8 mouse cellular contexts compared by ENCODE assay signal in genomic region chr13:37433730-37434129, GRCm38 (mm10).
DNase-seq lines count a peak whose midpoint lies in the region; ATAC-seq and TF ChIP-seq lines count a peak whose summit lies in the region.

No protein-coding gene starts in this region.

- no peak for ATAC-seq in heart, embryonic 13.5 days (ENCODE audit: extremely low read depth, insufficient number of reproducible peaks, low FRiP score, low TSS enrichment)
- peak; percentile 8; the same call in 1 of the 2 replicates for ATAC-seq in lung, embryonic 15.5 days (ENCODE audit: borderline replicate concordance, extremely low read depth, low FRiP score, low TSS enrichment)
- ATAC-seq in limb, embryonic 13.5 days (ENCODE audit: low FRiP score, low read depth), result no peak
- no peak for ATAC-seq in stomach, embryonic 14.5 days (ENCODE audit: insufficient number of reproducible peaks, insufficient read depth, low FRiP score, low read depth)

- H3K27ac ChIP-seq in heart, embryonic 13.5 days (replicated peaks), result no peak overlapping the region
- H3K27ac ChIP-seq in lung, embryonic 15.5 days, result no peak overlapping the region
- H3K27ac ChIP-seq in limb, embryonic 13.5 days, result no peak overlapping the region
- no peak overlapping the region for H3K27ac ChIP-seq in stomach, embryonic 14.5 days (ENCODE audit: low read length)

- no peak for DNase-seq in heart, adult 18-20 months
- no peak for DNase-seq in lung, adult 2 months
- DNase-seq in urinary bladder, postnatal 4 days (ENCODE audit: low spot score in 2 of 2), result no peak
- no peak for DNase-seq in left cerebral cortex, postnatal 4 days

- H3K27me3 ChIP-seq in heart, embryonic 13.5 days (replicated peaks), result peaks cover 23% of the 10 kb centered on the region
- no peaks in the 10 kb centered on the region for H3K27me3 ChIP-seq in lung, embryonic 15.5 days
- H3K27me3 ChIP-seq in limb, embryonic 13.5 days, result peaks cover 35% of the 10 kb centered on the region
- no peaks in the 10 kb centered on the region; the same call in 1 of the 2 replicates for H3K27me3 ChIP-seq in stomach, embryonic 14.5 days (ENCODE audit: control insufficient read depth, insufficient read depth, low read length)

- no peak for TF ChIP-seq CTCF in lung, adult 2 months (IDR thresholded peaks at IDR 0.05; ENCODE audit: insufficient read depth, low read length)

- WGBS in heart, embryonic 13.5 days, result 7% methylated on average over 3 of the region's 3 CpGs
- WGBS in lung, embryonic 15.5 days, result 10% methylated on average over 3 of the region's 3 CpGs
- 5% methylated on average over 3 of the region's 3 CpGs for WGBS in lung, adult 2 months
- 13% methylated on average over 3 of the region's 3 CpGs for WGBS in limb, embryonic 13.5 days
- WGBS in stomach, embryonic 14.5 days, result 8% methylated on average over 3 of the region's 3 CpGs

- peak overlapping the region; percentile 55; the same call in 1 of the 2 replicates for H3K4me3 ChIP-seq in heart, embryonic 13.5 days
- H3K4me3 ChIP-seq in lung, embryonic 15.5 days, result no peak overlapping the region
- H3K4me3 ChIP-seq in lung, adult 2 months (replicated peaks; ENCODE audit: extremely low read depth, low read depth, low read length), result no peak overlapping the region
- H3K4me3 ChIP-seq in limb, embryonic 13.5 days, result peak overlapping the region; percentile 46; the same call in 1 of the 2 replicates
- H3K4me3 ChIP-seq in stomach, embryonic 14.5 days (ENCODE audit: low read depth, low read length), result no peak overlapping the region

- H3K4me1 ChIP-seq in heart, embryonic 13.5 days, result peaks cover 20% of the 10 kb centered on the region
- H3K4me1 ChIP-seq in lung, embryonic 15.5 days, result peaks cover 15% of the 10 kb centered on the region; the same call in 1 of the 2 replicates
- peaks cover 11% of the 10 kb centered on the region for H3K4me1 ChIP-seq in lung, adult 2 months (ENCODE audit: control insufficient read depth, insufficient read depth, low read length)
- H3K4me1 ChIP-seq in limb, embryonic 13.5 days, result peaks cover 26% of the 10 kb centered on the region
- H3K4me1 ChIP-seq in stomach, embryonic 14.5 days (ENCODE audit: control insufficient read depth, insufficient read depth, low read length), result no peaks in the 10 kb centered on the region; the same call in 1 of the 2 replicates

- intact Hi-C loops in left cerebral cortex, postnatal 4 days (cut with DNase I), result no loop called here

- peak overlapping the region; percentile 80 for H3K4me2 ChIP-seq in heart, embryonic 13.5 days
- H3K4me2 ChIP-seq in lung, embryonic 15.5 days, result 0 out of 2 replicates have a peak overlapping the region, but pooled peaks have one; percentile 73
- peak overlapping the region; percentile 67 for H3K4me2 ChIP-seq in limb, embryonic 13.5 days (replicated peaks)
- 0 out of 2 replicates have a peak overlapping the region, but pooled peaks have one; percentile 73 for H3K4me2 ChIP-seq in stomach, embryonic 14.5 days (replicated peaks; ENCODE audit: low read depth, low read length)

- H3K9me3 ChIP-seq in heart, embryonic 13.5 days, result no peaks in the 10 kb centered on the region
- H3K9me3 ChIP-seq in lung, embryonic 15.5 days, result no peaks in the 10 kb centered on the region
- no peaks in the 10 kb centered on the region for H3K9me3 ChIP-seq in limb, embryonic 13.5 days
- no peaks in the 10 kb centered on the region for H3K9me3 ChIP-seq in stomach, embryonic 14.5 days (ENCODE audit: control insufficient read depth, low read depth, low read length)

- no peaks in the 10 kb centered on the region for H3K36me3 ChIP-seq in heart, embryonic 13.5 days
- H3K36me3 ChIP-seq in lung, embryonic 15.5 days, result no peaks in the 10 kb centered on the region
- no peaks in the 10 kb centered on the region for H3K36me3 ChIP-seq in limb, embryonic 13.5 days
- H3K36me3 ChIP-seq in stomach, embryonic 14.5 days (ENCODE audit: control insufficient read depth, insufficient read depth, low read length), result no peaks in the 10 kb centered on the region

- TF ChIP-seq POLR2A in lung, adult 2 months (IDR thresholded peaks at IDR 0.05; ENCODE audit: borderline replicate concordance, extremely low read depth, low read depth, low read length), result no peak

- no peak overlapping the region for H3K9ac ChIP-seq in heart, embryonic 13.5 days
- H3K9ac ChIP-seq in lung, embryonic 15.5 days, result no peak overlapping the region
- H3K9ac ChIP-seq in limb, embryonic 13.5 days, result no peak overlapping the region
- no peak overlapping the region for H3K9ac ChIP-seq in stomach, embryonic 14.5 days (replicated peaks; ENCODE audit: low read depth, low read length)

Comparison
In these comparisons a context has a peak if more than half of its experiments do, and no peak if none do; other contexts are left out.
1. H3K4me3 ChIP-seq: peak in heart, embryonic 13.5 days (single experiment) and limb, embryonic 13.5 days (single experiment); none in lung, embryonic 15.5 days (single experiment), lung, adult 2 months (single experiment) and stomach, embryonic 14.5 days (single experiment).
2. Peak in every context shown above with its lines, with median percentiles within 50 percentile points of each other: H3K4me2 ChIP-seq.